Mouse (Mus musculus) subcutaneous adipose tissue, adult 2 months (tissue): ENCODE measurements around the gene Gnat1. TPM values are rescaled to one million over a fixed set of nuclear protein-coding genes. Genes with fewer than 3 reads are reported as not detected.

Source experiments
- polyA plus RNA-seq: library from polyadenylated mRNA; depleted of rRNA; stranded (reverse); fragments of >200 nt; gene quantifications from 2 replicates; pipeline ENCODE4 v1.2.3, GENCODE M21; 2012; ENCODE audit warnings: low replicate concordance; rRNA removed

Gene Gnat1
- polyA plus RNA-seq, result 0.08 TPM in 1 of 2 replicates, not detected in the other

GRCm38 (mm10) chr9:107679501-107679900 lies at the start of gene Gnat1:
Gene Gnat1, minus strand, starts transcription at chr9:107679712.

GRCm38 (mm10) chr9:107709697-107710483 lies 30.4 kb upstream of the Gnat1 start, which contains the start of gene Sema3f:
Gene Sema3f, minus strand, starts transcription at chr9:107710475.

GRCm38 (mm10) chr9:107669480-107669945 lies 10.0 kb downstream of the Gnat1 start, which contains the start of gene Slc38a3:
Gene Slc38a3, minus strand, starts transcription at chr9:107669530.

GRCm38 (mm10) chr9:107635279-107636028 lies 44.1 kb downstream of the Gnat1 start, which contains the start of gene Gnai2:
Gene Gnai2, minus strand, starts transcription at chr9:107635367.

Other genes with a start within 250 kb of the Gnat1 start
- gene Tmem115, start 145.8 kb downstream of the Gnat1 start, polyA plus RNA-seq, result 50.0 and 74.9 TPM in 2 replicates
- 46.6 and 47.9 TPM in 2 replicates for gene Cyb561d2, start 137.5 kb downstream of the Gnat1 start, polyA plus RNA-seq
- 35.5 and 36.1 TPM in 2 replicates for gene Nprl2, start 137.5 kb downstream of the Gnat1 start, polyA plus RNA-seq
- 0.17 and 0.44 TPM in 2 replicates for gene Zmynd10, start 132.4 kb downstream of the Gnat1 start, polyA plus RNA-seq
- 33.6 and 43.7 TPM in 2 replicates for gene Rassf1, start 128.2 kb downstream of the Gnat1 start, polyA plus RNA-seq
- gene Tusc2, start 116.5 kb downstream of the Gnat1 start, polyA plus RNA-seq, result 59.6 and 62.7 TPM in 2 replicates
- 74.8 and 90.6 TPM in 2 replicates for gene Hyal2, start 111.8 kb downstream of the Gnat1 start, polyA plus RNA-seq
- 26.5 and 27.5 TPM in 2 replicates for gene Hyal1, start 102.8 kb downstream of the Gnat1 start, polyA plus RNA-seq
- gene Naa80, start 100.8 kb downstream of the Gnat1 start, polyA plus RNA-seq, result 71.0 and 72.9 TPM in 2 replicates
- gene Hyal3, start 98.9 kb downstream of the Gnat1 start, polyA plus RNA-seq, result 1.1 and 1.7 TPM in 2 replicates
- gene Ifrd2, start 92.1 kb downstream of the Gnat1 start, polyA plus RNA-seq, result 34.4 and 65.7 TPM in 2 replicates
- 17.4 and 34.5 TPM in 2 replicates for gene Sema3b, start 70.5 kb downstream of the Gnat1 start, polyA plus RNA-seq
- gene Gnai2, start 44.3 kb downstream of the Gnat1 start, polyA plus RNA-seq, result 793 and 941 TPM in 2 replicates
- 4.3 and 13.0 TPM in 2 replicates for gene Slc38a3, start 10.2 kb downstream of the Gnat1 start, polyA plus RNA-seq
- 70.7 and 93.8 TPM in 2 replicates for gene Sema3f, start 30.8 kb upstream of the Gnat1 start, polyA plus RNA-seq
- 75.4 and 106 TPM in 2 replicates for gene Rbm5, start 91.3 kb upstream of the Gnat1 start, polyA plus RNA-seq
- gene Rbm6, start 193.5 kb upstream of the Gnat1 start, polyA plus RNA-seq, result 18.7 and 23.9 TPM in 2 replicates
- gene Mon1a, start 208.4 kb upstream of the Gnat1 start, polyA plus RNA-seq, result 30.6 and 32.7 TPM in 2 replicates
- gene Mst1r, start 227.2 kb upstream of the Gnat1 start, polyA plus RNA-seq, result 57.1 and 88.7 TPM in 2 replicates
- gene Actl11, start 248.8 kb upstream of the Gnat1 start, polyA plus RNA-seq, result not detected in 2 replicates